Mouse (Mus musculus) right cerebral cortex, postnatal 4 days (tissue): ENCODE measurements at regions not wholly inside any gene's neighbourhood (a gene's known extent, or its start where the extent isn't known, plus 50 kb on each side); places are given as distances from the start of the nearest gene placed in this dataset.

Experiments
- DNase-seq: peaks from one replicate; pipeline ENCODE4 v3.0.0-alpha.2; 2022

- DNase-seq = no peak
Observed at GRCm38 (mm10) chr12:35231414-35232321, 184.7 kb downstream of the Snx13 start.

DNA sequence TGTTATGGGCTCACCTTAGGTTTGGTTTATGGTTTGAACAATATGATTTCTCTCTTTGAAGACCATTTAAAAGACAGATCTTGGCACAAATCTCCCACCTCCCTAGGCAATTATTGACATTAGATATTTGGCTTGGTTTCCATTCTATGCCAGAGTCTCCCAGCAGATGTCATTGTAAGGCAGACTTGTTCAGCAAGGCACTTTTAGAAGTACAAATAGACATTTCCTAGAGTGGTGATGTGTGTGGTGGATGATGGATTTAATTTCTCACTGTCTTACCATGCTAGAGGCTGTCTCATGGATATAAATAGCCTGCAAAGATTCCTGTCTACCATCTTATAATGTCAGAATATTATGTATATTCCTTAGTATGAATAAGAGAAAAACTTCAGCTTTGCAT, 173.4 kb downstream of the Snx13 start:
- DNase-seq = no peak

GRCm38 (mm10) chr12:35220002-35220401, 173.0 kb downstream of the Snx13 start:
- DNase-seq = no peak

GRCm38 (mm10) chr12:35216725-35217124, 169.7 kb downstream of the Snx13 start:
- DNase-seq = no peak

GRCm38 (mm10) chr12:35209399-35209798, 162.4 kb downstream of the Snx13 start:
- no peak for DNase-seq

DNA sequence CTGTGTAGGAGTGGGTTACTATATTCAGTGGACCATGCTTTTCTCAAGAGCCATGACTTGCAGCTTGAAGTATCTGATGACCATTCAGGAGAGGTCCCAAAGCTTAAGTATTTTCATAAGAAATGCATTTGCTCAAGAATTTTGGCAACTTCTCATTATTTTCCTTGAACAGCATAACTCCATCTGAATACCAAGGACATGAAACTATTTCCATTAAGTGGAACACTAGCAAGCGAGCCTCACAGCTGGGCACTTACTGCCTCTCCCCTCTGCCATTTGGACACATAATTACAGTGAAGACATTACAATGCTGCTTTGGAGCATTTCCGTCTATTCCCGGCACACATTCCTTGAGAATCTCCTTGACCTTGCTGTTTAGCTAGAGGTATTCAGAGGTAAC, 160.6 kb downstream of the Snx13 start:
- no peak for DNase-seq

DNA sequence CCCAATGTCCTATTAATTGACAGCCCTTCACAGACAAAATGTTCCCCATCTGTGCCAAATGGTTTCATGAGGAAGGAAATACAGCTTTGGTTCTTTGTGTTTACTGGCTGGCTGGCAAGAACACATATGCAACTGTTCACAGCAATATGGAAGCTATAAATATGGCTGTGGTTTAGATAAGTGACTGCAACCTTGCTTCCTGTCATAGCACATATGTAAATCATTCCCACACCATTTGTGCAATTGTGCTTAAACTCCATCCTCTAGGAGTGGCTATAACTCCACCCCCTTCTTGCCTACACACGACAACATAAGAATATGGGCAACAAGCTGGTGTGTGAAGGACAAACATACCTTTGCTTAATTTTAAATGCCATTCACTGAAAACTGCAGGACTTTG, 156.4 kb downstream of the Snx13 start:
- no peak for DNase-seq

DNA sequence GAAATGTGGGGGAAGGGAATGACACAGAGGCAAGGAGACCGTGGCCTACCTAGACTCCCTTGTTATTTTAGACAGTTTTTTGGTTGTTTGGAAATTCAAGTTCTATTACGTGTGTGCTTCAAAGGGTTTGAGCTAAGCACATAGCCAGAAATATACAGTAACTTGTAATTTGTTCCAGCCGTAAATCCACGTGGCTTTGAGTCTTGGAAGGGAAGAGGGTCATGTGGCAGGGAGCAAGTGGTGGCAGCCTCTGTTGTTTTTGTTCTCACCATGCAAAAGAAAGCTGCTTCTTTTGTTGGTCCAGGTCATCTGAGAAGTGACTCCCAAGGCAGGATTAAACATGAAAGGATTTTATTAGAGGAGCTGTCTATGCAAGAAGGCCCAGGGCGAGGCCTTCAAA, 153.1 kb downstream of the Snx13 start:
- DNase-seq = no peak
